Mouse (Mus musculus) midbrain, embryonic 11.5 days (tissue): ENCODE measurements at regions not wholly inside any gene's neighbourhood (a gene's known extent, or its start where the extent isn't known, plus 50 kb on each side); places are given as distances from the start of the nearest gene placed in this dataset.

ENCODE experiments used
- ATAC-seq: fragments of 200-750 bp; cut with Nextera tagmentation; 2 replicates; pipeline ENCODE4 v1.8.0; 2017; ENCODE audit warnings: moderate TSS enrichment, moderate library complexity; ENCODE audit not compliant: low FRiP score
- DNase-seq: peaks from one replicate; pipeline ENCODE4 v3.0.0; 2015; ENCODE audit warnings: low spot score; ENCODE audit errors: missing footprints
- H3K27ac ChIP-seq: fragments of 300-500 bp; sonication (generic); 2 replicates; pipeline ENCODE4 v1.5.1; 2014; ENCODE audit warnings: low read depth, low read length
- H3K27me3 ChIP-seq: fragments of 300-500 bp; sonication (generic); 2 replicates; pipeline ENCODE4 v1.6.1; 2014; ENCODE audit warnings: mild to moderate bottlenecking, low read length, moderate library complexity, mixed read lengths; ENCODE audit not compliant: control insufficient read depth, insufficient read depth
- H3K36me3 ChIP-seq: fragments of 300-500 bp; sonication (generic); 2 replicates; pipeline ENCODE4 v1.6.1; 2014; ENCODE audit warnings: mild to moderate bottlenecking, low read length, moderate library complexity, mixed read lengths; ENCODE audit not compliant: control insufficient read depth, insufficient read depth
- H3K4me1 ChIP-seq: fragments of 300-500 bp; sonication (generic); 2 replicates; pipeline ENCODE4 v1.6.1; 2014; ENCODE audit warnings: low read length; ENCODE audit not compliant: control insufficient read depth, insufficient read depth
- H3K4me2 ChIP-seq: fragments of 300-500 bp; sonication (generic); 2 replicates; pipeline ENCODE4 v1.6.1; 2014; ENCODE audit warnings: mild to moderate bottlenecking, moderate library complexity
- H3K4me3 ChIP-seq: fragments of 300-500 bp; sonication (generic); 2 replicates; pipeline ENCODE4 v1.5.1; 2014; ENCODE audit warnings: low read depth, low read length
- H3K9ac ChIP-seq: fragments of 300-500 bp; sonication (generic); 2 replicates; pipeline ENCODE4 v1.6.1; 2014; ENCODE audit warnings: low read length
- H3K9me3 ChIP-seq: fragments of 300-500 bp; sonication (generic); 2 replicates; pipeline ENCODE4 v1.6.1; 2016; ENCODE audit warnings: low read length; ENCODE audit not compliant: control insufficient read depth
- WGBS: fragments of 180-500 bp; shearing (Covaris S2); extraction: QIAGEN DNeasy Blood & Tissue Kit; methylation state at CpG from one replicate; pipeline ENCODE4 v1.1.7; 2014; 5-methylcytosine and 5-hydroxymethylcytosine counted together

- no peak for DNase-seq
These were observed 102.5 kb downstream of the 4930564D02Rik start for GRCm38 (mm10) chr3:105169117-105169516.

GRCm38 (mm10) chr3:105171527-105171926 lies 104.9 kb downstream of the 4930564D02Rik start:
- 88% methylated on average over 5 of the region's 5 CpGs for WGBS

More at GRCm38 (mm10) chr3:105169117-105169516, 102.5 kb downstream of the 4930564D02Rik start:
- no peak overlapping the region for H3K9ac ChIP-seq
- no peak overlapping the region for H3K4me2 ChIP-seq
- H3K4me1 ChIP-seq: no peaks in the 10 kb centered on the region
- H3K27ac ChIP-seq: no peak overlapping the region
- H3K9me3 ChIP-seq: no peaks in the 10 kb centered on the region
- WGBS: 51% methylated on average over 4 of the region's 4 CpGs
- no peaks in the 10 kb centered on the region for H3K27me3 ChIP-seq
- no peak for ATAC-seq
- no peak overlapping the region for H3K4me3 ChIP-seq
- H3K36me3 ChIP-seq: no peaks in the 10 kb centered on the region

GRCm38 (mm10) chr3:105172054-105172453 lies 105.4 kb downstream of the 4930564D02Rik start:
- Histone ChIP-seq H3K4me3 (no peak overlapping the region), H3K4me2 (no peak overlapping the region), H3K36me3 (no peaks in the 10 kb centered on the region), H3K9me3 (no peaks in the 10 kb centered on the region), H3K9ac (no peak overlapping the region), H3K27me3 (no peaks in the 10 kb centered on the region), H3K4me1 (no peaks in the 10 kb centered on the region), H3K27ac (no peak overlapping the region)
- ATAC-seq (no peak), DNase-seq (no peak)
- 87% methylated on average over 1 of the region's 1 CpGs for WGBS

More at GRCm38 (mm10) chr3:105171527-105171926, 104.9 kb downstream of the 4930564D02Rik start:
- Histone ChIP-seq H3K4me3 (no peak overlapping the region), H3K9me3 (no peaks in the 10 kb centered on the region), H3K4me2 (no peak overlapping the region), H3K9ac (no peak overlapping the region), H3K27me3 (no peaks in the 10 kb centered on the region), H3K27ac (no peak overlapping the region), H3K36me3 (no peaks in the 10 kb centered on the region), H3K4me1 (no peaks in the 10 kb centered on the region)
- no peak for ATAC-seq
- DNase-seq: no peak

- WGBS: 86% methylated on average over 7 of the region's 7 CpGs
- DNase-seq: no peak
- no peak for ATAC-seq
- H3K9me3 ChIP-seq: no peaks in the 10 kb centered on the region
- no peak overlapping the region for H3K4me2 ChIP-seq
- H3K4me1 ChIP-seq: no peaks in the 10 kb centered on the region
- no peaks in the 10 kb centered on the region for H3K36me3 ChIP-seq
- no peak overlapping the region for H3K9ac ChIP-seq
- H3K27ac ChIP-seq: no peak overlapping the region
- H3K27me3 ChIP-seq: no peaks in the 10 kb centered on the region
- H3K4me3 ChIP-seq: no peak overlapping the region
These were observed 124.7 kb downstream of the 4930564D02Rik start for GRCm38 (mm10) chr3:105191303-105191702.

- Histone ChIP-seq H3K4me2 (no peak overlapping the region), H3K4me1 (no peaks in the 10 kb centered on the region), H3K27ac (no peak overlapping the region), H3K9me3 (no peaks in the 10 kb centered on the region), H3K27me3 (no peaks in the 10 kb centered on the region), H3K9ac (no peak overlapping the region), H3K36me3 (no peaks in the 10 kb centered on the region), H3K4me3 (no peak overlapping the region)
- 64% methylated on average over 7 of the region's 7 CpGs for WGBS
- ATAC-seq: no peak
- no peak for DNase-seq
These were observed 125.2 kb downstream of the 4930564D02Rik start for GRCm38 (mm10) chr3:105191830-105192229.

GRCm38 (mm10) chr3:105200735-105201134 lies 134.1 kb downstream of the 4930564D02Rik start:
- Histone ChIP-seq H3K9me3 (no peaks in the 10 kb centered on the region), H3K4me1 (no peaks in the 10 kb centered on the region), H3K27ac (no peak overlapping the region), H3K9ac (no peak overlapping the region), H3K36me3 (no peaks in the 10 kb centered on the region), H3K4me2 (no peak overlapping the region), H3K4me3 (no peak overlapping the region), H3K27me3 (no peaks in the 10 kb centered on the region)
- whole genome bisulfite sequencing: 85% methylated on average over 3 of the region's 3 CpGs
- DNase-seq (no peak), ATAC-seq (no peak)

GRCm38 (mm10) chr3:105209164-105209563 lies 142.5 kb downstream of the 4930564D02Rik start:
- DNase-seq (no peak), ATAC-seq (no peak)
- no peaks in the 10 kb centered on the region for H3K27me3 ChIP-seq
- WGBS: 80% methylated on average over 5 of the region's 5 CpGs
- H3K4me3 ChIP-seq: no peak overlapping the region
- no peak overlapping the region for H3K27ac ChIP-seq
- no peaks in the 10 kb centered on the region for H3K9me3 ChIP-seq
- no peaks in the 10 kb centered on the region for H3K4me1 ChIP-seq
- H3K4me2 ChIP-seq: no peak overlapping the region
- H3K9ac ChIP-seq: no peak overlapping the region
- H3K36me3 ChIP-seq: no peaks in the 10 kb centered on the region

GRCm38 (mm10) chr3:105211023-105211422 lies 144.4 kb downstream of the 4930564D02Rik start:
- WGBS: 96% methylated on average over 1 of the region's 1 CpGs
- no peaks in the 10 kb centered on the region for H3K9me3 ChIP-seq
- H3K9ac ChIP-seq: no peak overlapping the region
- H3K27me3 ChIP-seq: no peaks in the 10 kb centered on the region
- H3K27ac ChIP-seq: no peak overlapping the region
- no peak overlapping the region for H3K4me2 ChIP-seq
- ATAC-seq: no peak
- no peak overlapping the region for H3K4me3 ChIP-seq
- H3K4me1 ChIP-seq: 0 out of 2 replicates have a peak, but pooled peaks cover 1% of the 10 kb centered on the region
- H3K36me3 ChIP-seq: no peaks in the 10 kb centered on the region
- no peak for DNase-seq

- H3K4me2 ChIP-seq: no peak overlapping the region
- 0 out of 2 replicates have a peak, but pooled peaks cover 2% of the 10 kb centered on the region for H3K4me1 ChIP-seq
- no peak overlapping the region for H3K4me3 ChIP-seq
- H3K27ac ChIP-seq: no peak overlapping the region
- WGBS: 59% methylated on average over 3 of the region's 3 CpGs
- DNase-seq (no peak), ATAC-seq (no peak)
- H3K9me3 ChIP-seq: no peaks in the 10 kb centered on the region
- no peaks in the 10 kb centered on the region for H3K27me3 ChIP-seq
- no peak overlapping the region for H3K9ac ChIP-seq
- no peaks in the 10 kb centered on the region for H3K36me3 ChIP-seq
These were observed 145.1 kb downstream of the 4930564D02Rik start for GRCm38 (mm10) chr3:105211726-105212125.
